ENCODE assay signal across 15 mouse cellular contexts in the genomic region with DNA sequence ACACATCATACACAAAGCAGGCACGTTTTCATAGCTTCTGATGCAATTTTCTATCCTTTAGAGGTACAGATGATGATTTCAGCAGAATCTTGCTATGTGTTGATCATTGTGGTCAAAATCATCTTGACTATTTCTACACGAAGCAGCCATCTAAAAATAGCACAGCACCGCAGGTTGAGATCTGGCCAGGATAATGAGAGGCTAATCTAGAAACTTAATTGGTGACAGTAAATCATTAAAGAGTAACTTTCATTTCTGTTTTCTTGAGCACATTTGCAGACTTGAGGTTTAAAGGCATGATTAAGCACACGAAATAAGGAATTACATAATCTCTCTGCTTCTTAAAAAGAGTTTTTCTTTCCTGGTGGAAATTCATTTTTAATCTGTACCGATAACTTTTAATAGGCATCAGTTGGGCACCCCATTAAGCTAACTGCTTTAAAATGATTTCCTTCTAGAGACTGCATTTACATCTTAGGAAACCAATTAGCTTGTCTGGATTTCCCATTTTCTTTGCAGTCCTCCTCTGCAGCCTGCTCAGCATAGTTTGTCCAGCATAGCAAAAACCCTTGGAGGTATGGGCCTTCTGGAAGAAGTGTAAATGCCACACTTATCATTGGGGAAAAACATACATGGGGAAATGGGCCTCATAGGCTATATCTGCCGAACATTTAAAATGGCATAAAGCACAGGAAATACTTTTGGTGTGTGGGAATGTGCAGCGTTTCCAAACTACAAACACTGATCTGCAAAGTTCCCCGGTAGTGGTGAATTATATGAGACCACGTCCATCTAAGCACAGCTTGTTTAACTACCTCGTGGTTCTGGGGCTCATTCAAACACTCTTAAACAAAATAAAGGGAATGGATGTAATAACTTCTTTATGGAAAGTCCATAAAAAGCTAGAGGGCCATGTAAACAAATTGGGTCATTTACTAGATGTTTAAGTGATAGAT. TPM values are rescaled to one million over a fixed set of nuclear protein-coding genes. Genes with fewer than 3 reads are reported as not detected.
DNase-seq lines count a peak whose midpoint lies in the region; ATAC-seq and TF ChIP-seq lines count a peak whose summit lies in the region.
"Had no signal": no experiment of that assay in that cellular context is flagged by ENCODE, and none has a peak within 500 bp of the region (broad histone marks: within the 10 kb centered on the region; RNA-seq: fewer than 3 reads in every experiment).

No protein-coding gene starts in this region.

- H3K9me3 ChIP-seq in limb, embryonic 11.5 days (ENCODE audit: control insufficient read depth, low read length): no peaks in the 10 kb centered on the region
- no peaks in the 10 kb centered on the region for H3K9me3 ChIP-seq in stomach, postnatal 0 days (ENCODE audit: control insufficient read depth, low read length)
- H3K9me3 ChIP-seq: midbrain, embryonic 13.5 days had no signal

- no peaks in the 10 kb centered on the region for H3K27me3 ChIP-seq in limb, embryonic 11.5 days (ENCODE audit: control insufficient read depth, insufficient read depth, low read length)
- H3K27me3 ChIP-seq in myocyte (ENCODE audit: control insufficient read depth, insufficient read depth, insufficient read length): no peaks in the 10 kb centered on the region
- no peaks in the 10 kb centered on the region for H3K27me3 ChIP-seq in stomach, postnatal 0 days (ENCODE audit: control insufficient read depth, insufficient read depth, low read length)
- H3K27me3 ChIP-seq: midbrain, embryonic 13.5 days had no signal

- H3K9ac ChIP-seq in limb, embryonic 11.5 days (ENCODE audit: low read length): no peak overlapping the region
- H3K9ac ChIP-seq in stomach, postnatal 0 days (ENCODE audit: low read length): no peak overlapping the region
- H3K9ac ChIP-seq: liver, postnatal 0 days; midbrain, embryonic 13.5 days had no signal

- H3K4me1 ChIP-seq in bone marrow macrophage, adult 2 months (ENCODE audit: control insufficient read depth, insufficient read depth, low read length): peaks cover 20% of the 10 kb centered on the region
- H3K4me1 ChIP-seq in limb, embryonic 11.5 days (ENCODE audit: control insufficient read depth, insufficient read depth, low read length): peaks cover 25% of the 10 kb centered on the region; the same call in 1 of the 2 replicates
- H3K4me1 ChIP-seq in stomach, postnatal 0 days (replicated peaks; ENCODE audit: control insufficient read depth, insufficient read depth): no peaks in the 10 kb centered on the region; the same call in 1 of the 2 replicates

- peaks cover 99% of the 10 kb centered on the region for H3K79me2 ChIP-seq in myocyte (ENCODE audit: control insufficient read depth, insufficient read depth)

- TF ChIP-seq EP300 in stomach, postnatal 0 days (optimal IDR thresholded peaks at IDR 0.05): no peak

- DNase-seq in kidney, adult 8-10 months: peak; percentile 60 to 61
- no peak for DNase-seq in kidney, postnatal 4 days
- DNase-seq in limb, embryonic 11.5 days (ENCODE audit: low spot score): peak; percentile 50
- DNase-seq in adrenal gland, adult 18-20 months (ENCODE audit: low spot score in 2 of 2): no peak
- DNase-seq in stomach, postnatal 0 days (ENCODE audit: low spot score): no peak
- DNase-seq: cerebellum, postnatal 14 days; heart, adult 18-20 months; heart, postnatal 4 days; liver, postnatal 0 days; thymus, postnatal 14 days had no signal

- H3ac ChIP-seq in myocyte (ENCODE audit: control insufficient read depth, insufficient read length): no peak overlapping the region

- no peak for TF ChIP-seq CTCF in bone marrow macrophage, adult 2 months (IDR thresholded peaks at IDR 0.05; ENCODE audit: low read depth, low read length)
- TF ChIP-seq CTCF in stomach, postnatal 0 days (IDR thresholded peaks at IDR 0.05; ENCODE audit: low read depth): no peak

- 17% methylated on average over 10 of the region's 10 CpGs for WGBS in limb, embryonic 11.5 days
- 44% methylated on average over 10 of the region's 10 CpGs for WGBS in stomach, postnatal 0 days

- H3K36me3 ChIP-seq in limb, embryonic 11.5 days (ENCODE audit: control insufficient read depth, insufficient read depth, low read length): no peaks in the 10 kb centered on the region
- peaks cover 5% of the 10 kb centered on the region for H3K36me3 ChIP-seq in myocyte (ENCODE audit: control insufficient read depth, insufficient read depth)
- no peaks in the 10 kb centered on the region for H3K36me3 ChIP-seq in stomach, postnatal 0 days (ENCODE audit: control insufficient read depth, insufficient read depth, low read length)
- H3K36me3 ChIP-seq: midbrain, embryonic 13.5 days had no signal

- no peak overlapping the region for H3K4me3 ChIP-seq in bone marrow macrophage, adult 2 months (ENCODE audit: insufficient read depth, low read length)
- no peak overlapping the region for H3K4me3 ChIP-seq in limb, embryonic 11.5 days (ENCODE audit: low read depth, low read length)
- no peak overlapping the region for H3K4me3 ChIP-seq in myocyte
- H3K4me3 ChIP-seq in stomach, postnatal 0 days (ENCODE audit: low read depth, low read length): no peak overlapping the region
- H3K4me3 ChIP-seq: midbrain, embryonic 13.5 days had no signal

- peak overlapping the region; percentile 6; the same call in 1 of the 2 replicates for H3K27ac ChIP-seq in bone marrow macrophage, adult 2 months (ENCODE audit: insufficient read depth, low read depth, low read length)
- no peak overlapping the region; the same call in 1 of the 2 replicates for H3K27ac ChIP-seq in limb, embryonic 11.5 days (replicated peaks; ENCODE audit: low read depth, low read length)
- no peak overlapping the region for H3K27ac ChIP-seq in stomach, postnatal 0 days (replicated peaks)
- H3K27ac ChIP-seq: midbrain, embryonic 13.5 days had no signal

- H3K4me2 ChIP-seq in limb, embryonic 11.5 days (ENCODE audit: low read depth, severe bottlenecking): peak overlapping the region; percentile 22; the same call in 1 of the 2 replicates
- peak overlapping the region; percentile 53 for H3K4me2 ChIP-seq in myocyte (ENCODE audit: low read depth)
- H3K4me2 ChIP-seq in stomach, postnatal 0 days (replicated peaks; ENCODE audit: low read depth): no peak overlapping the region
- H3K4me2 ChIP-seq: midbrain, embryonic 13.5 days had no signal

- peak; percentile 83 for ATAC-seq in limb, embryonic 11.5 days (ENCODE audit: insufficient number of reproducible peaks, low FRiP score, low TSS enrichment, low read depth)
- ATAC-seq in stomach, postnatal 0 days (ENCODE audit: low FRiP score, low TSS enrichment): no peak
- ATAC-seq: forebrain, embryonic 14.5 days; liver, postnatal 0 days; midbrain, embryonic 13.5 days had no signal

- no peak for TF ChIP-seq POLR2A in bone marrow macrophage, adult 2 months (IDR thresholded peaks at IDR 0.05; ENCODE audit: borderline replicate concordance, low read depth, low read length)
- no peak for TF ChIP-seq POLR2A in myocyte (IDR thresholded peaks at IDR 0.05; ENCODE audit: insufficient read length, low read depth)

TF ChIP-seq in myocyte, 11 proteins besides CTCF, POLR2A, EP300 and RAD21:
- no peak for TF ChIP-seq MYOG (IDR thresholded peaks at IDR 0.05; ENCODE audit: control insufficient read depth in 1 of 3, insufficient read depth in 1 of 3, insufficient read length in 2 of 3, low read depth in 2 of 3)
- TF ChIP-seq SRF (IDR thresholded peaks at IDR 0.05; ENCODE audit: control insufficient read depth, insufficient read length, low read depth): no peak
- no peak for TF ChIP-seq TCF3 (IDR thresholded peaks at IDR 0.05; ENCODE audit: insufficient read length, low read depth)
- no peak for TF ChIP-seq MAX (IDR thresholded peaks at IDR 0.05; ENCODE audit: low read depth)
- TF ChIP-seq REST (IDR thresholded peaks at IDR 0.05; ENCODE audit: insufficient read depth, insufficient read length): no peak
- no peak for TF ChIP-seq POLR2AphosphoS2 (IDR thresholded peaks at IDR 0.05; ENCODE audit: insufficient read length, low read depth)
- TF ChIP-seq TCF12 (IDR thresholded peaks at IDR 0.05; ENCODE audit: insufficient read depth, poor library complexity, severe bottlenecking): no peak
- no peak; the same call in 1 of the 2 replicates for TF ChIP-seq CEBPB (IDR thresholded peaks at IDR 0.05; ENCODE audit: insufficient read depth, poor library complexity, severe bottlenecking)
- TF ChIP-seq USF1 (IDR thresholded peaks at IDR 0.05; ENCODE audit: low read depth): no peak
- no peak for TF ChIP-seq MYOD1 (IDR thresholded peaks at IDR 0.05; ENCODE audit: control insufficient read depth in 1 of 3, insufficient read length in 2 of 3, low read depth in 2 of 3)
- TF ChIP-seq E2F4 (IDR thresholded peaks at IDR 0.05; ENCODE audit: insufficient read depth): no peak

RNA-seq across cellular contexts. Expression of gene Pdgfc, which starts 10.7 kb away (rescaled TPM):
- polyA plus RNA-seq in bone marrow macrophage, adult 2 months (2012; ENCODE audit: insufficient read depth, insufficient read length, missing spikeins): 0.76 and 0.78 TPM in 2 replicates
- 69.8 and 77.5 TPM in 2 replicates for polyA plus RNA-seq in limb, embryonic 11.5 days (2014; fragmentation: Nextera tagmentation; extraction: Ambion mirVana)
- 23.9 TPM for polyA plus RNA-seq in myocyte (2012; fragmentation: generic; extraction: Trizol)
- total RNA-seq in adrenal gland, adult 18-20 months (2021): 1 to 10 TPM; 6.9 to 8.4 TPM
- polyA plus RNA-seq in stomach, postnatal 0 days (2015; fragmentation: Nextera tagmentation; extraction: Ambion mirVana): 7.4 and 7.9 TPM in 2 replicates
- total RNA-seq: neutrophil, adult 5-6 weeks had no signal

Comparison
In these comparisons a context has a peak if more than half of its experiments do, and no peak if none do; other contexts are left out.
1. DNase-seq: peak in kidney, adult 8-10 months (2 of 2) and limb, embryonic 11.5 days (single experiment); none in kidney, postnatal 4 days (0 of 2), adrenal gland, adult 18-20 months (0 of 2) and stomach, postnatal 0 days (single experiment).